Mouse (Mus musculus) midbrain, embryonic 11.5 days (tissue): ENCODE measurements around the gene 9530068E07Rik. TPM values are rescaled to one million over a fixed set of nuclear protein-coding genes. Genes with fewer than 3 reads are reported as not detected.
"Not testable (repeated sequence)": the region's sequence is repeated elsewhere in the genome, so short reads cannot be mapped to it uniquely, and the experiment has no call there.

Experiments
- ATAC-seq: fragments of 200-750 bp; cut with Nextera tagmentation; 2 replicates; pipeline ENCODE4 v1.8.0; 2017; ENCODE audit warnings: moderate TSS enrichment, moderate library complexity; ENCODE audit not compliant: low FRiP score
- DNase-seq: peaks from one replicate; pipeline ENCODE4 v3.0.0; 2015; ENCODE audit warnings: low spot score; ENCODE audit errors: missing footprints
- H3K27ac ChIP-seq: fragments of 300-500 bp; sonication (generic); 2 replicates; pipeline ENCODE4 v1.5.1; 2014; ENCODE audit warnings: low read depth, low read length
- H3K27me3 ChIP-seq: fragments of 300-500 bp; sonication (generic); 2 replicates; pipeline ENCODE4 v1.6.1; 2014; ENCODE audit warnings: mild to moderate bottlenecking, low read length, moderate library complexity, mixed read lengths; ENCODE audit not compliant: control insufficient read depth, insufficient read depth
- H3K36me3 ChIP-seq: fragments of 300-500 bp; sonication (generic); 2 replicates; pipeline ENCODE4 v1.6.1; 2014; ENCODE audit warnings: mild to moderate bottlenecking, low read length, moderate library complexity, mixed read lengths; ENCODE audit not compliant: control insufficient read depth, insufficient read depth
- H3K4me1 ChIP-seq: fragments of 300-500 bp; sonication (generic); 2 replicates; pipeline ENCODE4 v1.6.1; 2014; ENCODE audit warnings: low read length; ENCODE audit not compliant: control insufficient read depth, insufficient read depth
- H3K4me2 ChIP-seq: fragments of 300-500 bp; sonication (generic); 2 replicates; pipeline ENCODE4 v1.6.1; 2014; ENCODE audit warnings: mild to moderate bottlenecking, moderate library complexity
- H3K4me3 ChIP-seq: fragments of 300-500 bp; sonication (generic); 2 replicates; pipeline ENCODE4 v1.5.1; 2014; ENCODE audit warnings: low read depth, low read length
- H3K9ac ChIP-seq: fragments of 300-500 bp; sonication (generic); 2 replicates; pipeline ENCODE4 v1.6.1; 2014; ENCODE audit warnings: low read length
- H3K9me3 ChIP-seq: fragments of 300-500 bp; sonication (generic); 2 replicates; pipeline ENCODE4 v1.6.1; 2016; ENCODE audit warnings: low read length; ENCODE audit not compliant: control insufficient read depth
- WGBS: fragments of 180-500 bp; shearing (Covaris S2); extraction: QIAGEN DNeasy Blood & Tissue Kit; methylation state at CpG from one replicate; pipeline ENCODE4 v1.1.7; 2014; 5-methylcytosine and 5-hydroxymethylcytosine counted together
- polyA plus RNA-seq: library from polyadenylated mRNA; unstranded; fragments of >200 nt; fragmentation: Nextera tagmentation; extraction: Ambion mirVana; gene quantifications from 2 replicates; pipeline ENCODE4 v1.2.1, GENCODE M21; 2014

Gene 9530068E07Rik
- polyA plus RNA-seq, 1 experiment from 2014 or later: 178 TPM

DNA sequence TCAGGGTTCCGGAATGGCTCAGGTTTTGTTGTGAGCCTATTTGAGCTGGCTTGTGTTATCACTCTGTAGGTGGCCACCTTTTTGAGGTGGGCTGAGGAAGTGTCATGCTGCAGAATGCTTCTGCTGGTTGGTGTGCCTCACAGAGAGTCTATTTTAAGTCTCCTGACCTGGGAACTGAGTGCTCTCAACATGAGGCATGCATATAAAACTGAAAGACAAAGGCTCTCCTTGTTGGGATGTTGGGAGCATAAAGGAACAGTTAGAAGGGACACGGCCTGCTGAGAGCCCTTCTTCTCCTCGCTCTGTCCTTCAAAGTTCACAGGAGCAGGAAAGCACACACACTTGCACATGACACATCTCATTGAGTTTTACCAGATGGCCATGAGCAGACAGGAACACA lies 9.3 kb upstream of the 9530068E07Rik start:
- Histone ChIP-seq H3K4me2 (no peak overlapping the region), H3K4me1 (no peaks in the 10 kb centered on the region), H3K27me3 (no peaks in the 10 kb centered on the region), H3K27ac (no peak overlapping the region), H3K36me3 (peaks cover 19% of the 10 kb centered on the region), H3K9ac (no peak overlapping the region), H3K4me3 (no peak overlapping the region), H3K9me3 (no peaks in the 10 kb centered on the region)
- ATAC-seq (no peak), DNase-seq (no peak)
- WGBS: 96% methylated on average over 3 of the region's 3 CpGs

DNA sequence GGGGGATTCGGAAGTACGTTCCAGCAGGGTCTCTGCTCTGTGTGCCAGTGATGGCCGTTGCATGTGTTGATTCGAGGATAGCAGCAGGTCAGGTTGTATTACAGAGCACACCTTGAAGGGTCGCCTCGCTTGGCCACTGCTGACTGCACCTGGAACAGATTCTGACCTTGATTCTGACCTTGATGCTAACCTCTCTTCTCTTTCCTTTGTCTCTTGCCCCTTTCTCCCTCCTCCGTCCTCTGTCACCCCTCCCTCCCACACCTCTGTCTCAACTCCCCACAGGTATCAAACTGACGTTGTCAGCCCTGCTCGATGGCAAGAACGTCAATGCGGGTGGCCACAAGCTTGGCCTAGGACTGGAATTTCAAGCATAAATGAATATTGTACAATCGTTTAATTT lies 8.1 kb upstream of the 9530068E07Rik start:
- no peak overlapping the region for H3K27ac ChIP-seq
- DNase-seq (no peak), ATAC-seq (no peak)
- H3K4me2 ChIP-seq: no peak overlapping the region
- H3K27me3 ChIP-seq: no peaks in the 10 kb centered on the region
- no peak overlapping the region for H3K9ac ChIP-seq
- H3K4me3 ChIP-seq: no peak overlapping the region
- H3K4me1 ChIP-seq: no peaks in the 10 kb centered on the region
- H3K36me3 ChIP-seq: peaks cover 19% of the 10 kb centered on the region
- no peaks in the 10 kb centered on the region for H3K9me3 ChIP-seq
- WGBS: 89% methylated on average over 12 of the region's 12 CpGs

GRCm38 (mm10) chr11:52388979-52389378 lies 7.2 kb upstream of the 9530068E07Rik start:
- H3K36me3 ChIP-seq: peaks cover 15% of the 10 kb centered on the region
- not testable (repeated sequence) for H3K9me3 ChIP-seq, H3K27ac ChIP-seq, H3K4me3 ChIP-seq, H3K4me1 ChIP-seq, H3K9ac ChIP-seq, H3K27me3 ChIP-seq, H3K4me2 ChIP-seq, DNase-seq, ATAC-seq
- WGBS: 90% methylated on average over 5 of the region's 5 CpGs

- H3K9me3 ChIP-seq: no peaks in the 10 kb centered on the region
- 96% methylated on average over 7 of the region's 7 CpGs for WGBS
- no peak overlapping the region for H3K27ac ChIP-seq
- no peak overlapping the region for H3K9ac ChIP-seq
- DNase-seq (no peak), ATAC-seq (no peak)
- no peaks in the 10 kb centered on the region for H3K4me1 ChIP-seq
- H3K4me2 ChIP-seq: no peak overlapping the region
- H3K27me3 ChIP-seq: no peaks in the 10 kb centered on the region
- no peak overlapping the region for H3K4me3 ChIP-seq
- H3K36me3 ChIP-seq: peaks cover 14% of the 10 kb centered on the region
Observed at GRCm38 (mm10) chr11:52389933-52390332, 6.3 kb upstream of the 9530068E07Rik start.

GRCm38 (mm10) chr11:52394494-52394893 lies 1.7 kb upstream of the 9530068E07Rik start:
- WGBS: 74% methylated on average over 4 of the region's 4 CpGs

DNA sequence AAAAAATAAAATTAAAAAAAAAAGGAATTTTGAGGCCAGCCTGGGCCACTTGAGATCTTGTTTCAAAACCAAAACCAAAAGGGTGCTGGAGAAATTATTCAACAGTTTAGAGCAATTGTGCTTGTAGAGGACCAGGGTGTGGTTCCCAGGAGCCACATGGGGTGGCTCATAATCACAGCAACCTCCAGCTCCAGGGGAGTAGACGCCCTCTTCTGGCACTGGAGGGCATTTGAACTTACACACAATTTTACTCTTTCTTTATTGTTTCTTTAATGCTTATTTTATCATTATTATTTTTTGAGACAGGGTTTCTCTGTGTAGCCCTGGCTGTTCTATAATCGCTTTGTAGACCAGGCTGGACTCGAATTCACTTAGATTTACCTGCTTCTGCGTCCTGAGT lies 885 bp upstream of the 9530068E07Rik start:
- no peaks in the 10 kb centered on the region for H3K4me1 ChIP-seq
- no peak overlapping the region for H3K4me3 ChIP-seq
- no peak overlapping the region for H3K27ac ChIP-seq
- no peaks in the 10 kb centered on the region for H3K9me3 ChIP-seq
- WGBS: 36% methylated on average over 4 of the region's 4 CpGs
- H3K27me3 ChIP-seq: no peaks in the 10 kb centered on the region
- no peak overlapping the region for H3K9ac ChIP-seq
- H3K4me2 ChIP-seq: no peak overlapping the region
- DNase-seq (no peak), ATAC-seq (no peak)
- H3K36me3 ChIP-seq: no peaks in the 10 kb centered on the region

More at GRCm38 (mm10) chr11:52394494-52394893, 1.7 kb upstream of the 9530068E07Rik start:
- H3K9me3 ChIP-seq: no peaks in the 10 kb centered on the region
- DNase-seq: no peak
- H3K9ac ChIP-seq: no peak overlapping the region
- H3K4me2 ChIP-seq: no peak overlapping the region
- no peaks in the 10 kb centered on the region for H3K27me3 ChIP-seq
- no peaks in the 10 kb centered on the region for H3K4me1 ChIP-seq
- no peak for ATAC-seq
- no peak overlapping the region for H3K27ac ChIP-seq
- no peaks in the 10 kb centered on the region for H3K36me3 ChIP-seq
- no peak overlapping the region for H3K4me3 ChIP-seq

DNA sequence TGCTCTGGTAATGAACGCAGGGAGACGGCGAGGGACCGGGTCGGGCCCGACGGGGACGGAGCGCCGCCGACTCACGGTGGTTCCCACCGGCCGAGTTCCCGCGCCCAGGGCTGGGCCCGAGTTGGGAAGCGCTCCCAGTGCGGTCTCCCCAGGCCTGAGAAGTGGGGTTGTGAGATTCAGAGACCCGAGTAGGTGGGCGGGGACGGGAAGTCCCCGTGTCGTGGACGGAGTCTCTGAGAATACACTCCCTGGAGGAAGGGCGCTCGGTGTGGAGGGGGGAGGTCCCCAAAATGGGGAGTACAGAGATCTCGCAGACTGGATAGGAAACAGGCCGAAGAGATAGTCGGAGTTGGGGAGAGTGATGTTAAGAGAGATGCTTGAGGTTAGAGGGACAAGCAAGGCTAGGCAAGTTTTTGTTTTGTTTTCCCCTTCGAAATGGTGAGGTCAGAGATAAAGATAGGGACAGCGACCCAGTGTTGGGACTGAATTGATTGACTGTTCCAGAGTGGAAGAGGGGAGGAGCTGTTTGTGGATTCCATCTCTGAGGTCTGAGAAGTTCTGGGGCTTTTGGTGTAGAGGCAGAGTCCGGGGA lies 465 bp downstream of the 9530068E07Rik start:
- H3K27me3 ChIP-seq: no peaks in the 10 kb centered on the region
- peak overlapping the region; percentile 77 for H3K9ac ChIP-seq
- peak overlapping the region; percentile 46 for H3K27ac ChIP-seq
- H3K4me1 ChIP-seq: no peaks in the 10 kb centered on the region
- H3K36me3 ChIP-seq: no peaks in the 10 kb centered on the region
- peak overlapping the region; percentile 57 for H3K4me2 ChIP-seq
- no peaks in the 10 kb centered on the region for H3K9me3 ChIP-seq
- under 1% methylated on average over 33 of the region's 33 CpGs for WGBS
- ATAC-seq (peak; percentile 87), DNase-seq (peak; percentile 98)
- H3K4me3 ChIP-seq: peak overlapping the region; percentile 80

DNA sequence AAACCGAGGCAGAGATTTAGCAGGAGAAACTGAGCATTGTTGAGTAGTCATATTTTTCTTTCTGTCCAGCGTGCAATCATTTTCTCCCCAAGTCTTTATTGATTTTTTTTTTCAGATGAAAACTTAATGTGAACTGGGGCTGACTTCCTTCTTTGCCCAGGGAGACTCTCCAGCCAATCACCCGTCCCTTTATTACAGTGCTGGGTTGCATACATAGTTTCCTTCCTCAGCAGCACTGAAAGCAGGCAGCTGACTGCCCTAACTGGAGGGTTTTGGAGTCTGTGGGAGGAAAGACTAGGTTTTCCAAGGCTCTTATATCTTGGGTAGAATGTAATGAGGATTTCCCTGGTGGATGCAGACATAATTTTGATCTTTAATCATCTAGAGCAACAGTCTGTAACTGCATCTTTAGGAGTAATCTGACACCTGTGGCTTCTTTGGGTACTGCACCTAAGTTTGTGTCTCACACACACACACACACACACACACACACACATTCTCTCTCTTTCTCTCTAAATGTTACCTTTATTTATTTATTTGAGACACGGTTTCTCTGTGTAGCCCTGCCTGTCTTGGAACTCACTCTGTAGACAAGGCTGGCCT lies 1.3 kb downstream of the 9530068E07Rik start:
- Histone ChIP-seq H3K4me1 (no peaks in the 10 kb centered on the region), H3K9me3 (no peaks in the 10 kb centered on the region), H3K9ac (peak overlapping the region; percentile 77; the same call in 1 of the 2 replicates), H3K4me3 (peak overlapping the region; percentile 80), H3K27me3 (no peaks in the 10 kb centered on the region), H3K4me2 (peak overlapping the region; percentile 57), H3K36me3 (no peaks in the 10 kb centered on the region), H3K27ac (no peak overlapping the region)
- peak; percentile 86 for DNase-seq
- WGBS: 82% methylated on average over 4 of the region's 4 CpGs
- ATAC-seq: no peak

GRCm38 (mm10) chr11:52401476-52401875 lies 5.2 kb downstream of the 9530068E07Rik start:
- Histone ChIP-seq H3K4me2 (no peak overlapping the region), H3K4me1 (no peaks in the 10 kb centered on the region), H3K9me3 (no peaks in the 10 kb centered on the region), H3K9ac (no peak overlapping the region), H3K27ac (no peak overlapping the region), H3K36me3 (peaks cover 4% of the 10 kb centered on the region), H3K4me3 (no peak overlapping the region), H3K27me3 (no peaks in the 10 kb centered on the region)
- DNase-seq (no peak), ATAC-seq (no peak)
- 79% methylated on average over 2 of the region's 2 CpGs for WGBS
